Mouse (Mus musculus) heart, embryonic 14.5 days (tissue): ENCODE data around the gene Rnft1. TPM values are rescaled to one million over a fixed set of nuclear protein-coding genes. Genes with fewer than 3 reads are reported as not detected.

ENCODE experiments used
- polyA plus RNA-seq: library from polyadenylated mRNA; unstranded; fragments of >200 nt; fragmentation: Nextera tagmentation; extraction: Ambion mirVana; gene quantifications from 2 replicates; pipeline ENCODE4 v1.2.1, GENCODE M21; 2014

Rnft1 gene
- polyA plus RNA-seq, 1 experiment from 2014 or later: 46.6 TPM

Other genes with a start within 250 kb of the Rnft1 start
- 12.3 and 13.6 TPM in 2 replicates for gene Ints2, start 227.1 kb upstream of the Rnft1 start, polyA plus RNA-seq
- 8.9 and 9.3 TPM in 2 replicates for gene Med13, start 127.1 kb upstream of the Rnft1 start, polyA plus RNA-seq
- gene Rps6kb1, start 60.1 kb downstream of the Rnft1 start, polyA plus RNA-seq: 33.4 and 34.8 TPM in 2 replicates
- gene Tubd1, start 60.3 kb downstream of the Rnft1 start, polyA plus RNA-seq: 12.0 and 13.2 TPM in 2 replicates
- 98.5 and 101 TPM in 2 replicates for gene Vmp1, start 199.2 kb downstream of the Rnft1 start, polyA plus RNA-seq
- 21.5 and 22.3 TPM in 2 replicates for gene Ptrh2, start 199.3 kb downstream of the Rnft1 start, polyA plus RNA-seq